Mouse (Mus musculus): Measurements from ENCODE around the gene Lcn2. TPM values are rescaled to one million over a fixed set of nuclear protein-coding genes. Genes with fewer than 3 reads are reported as not detected.
"Not testable (repeated sequence)": the region's sequence is repeated elsewhere in the genome, so short reads cannot be mapped to it uniquely, and the experiment has no call there.

Lcn2 gene
- polyA plus RNA-seq, 1 experiment from 2014 or later: not detected

- no peak overlapping the region for H3K27ac ChIP-seq
- H3K9me3 ChIP-seq: no peaks in the 10 kb centered on the region
- WGBS: 95% methylated on average over 7 of the region's 7 CpGs
- peaks cover 19% of the 10 kb centered on the region for H3K4me1 ChIP-seq (replicated peaks)
- H3K4me3 ChIP-seq: peak overlapping the region; percentile 12; the same call in 1 of the 2 replicates
- H3K27me3 ChIP-seq (ENCODE audit: insufficient read depth, poor library complexity, severe bottlenecking): peaks cover 52% of the 10 kb centered on the region
- peaks cover 50% of the 10 kb centered on the region for H3K36me3 ChIP-seq
- no peak for DNase-seq (ENCODE audit: low spot score)
Observed at GRCm38 (mm10) chr2:32380001-32380500, 8.0 kb downstream of the Lcn2 start.

GRCm38 (mm10) chr2:32376963-32377362 is 11.1 kb downstream of the Lcn2 start:
- Histone ChIP-seq H3K9me3 (no peaks in the 10 kb centered on the region), H3K27ac (no peak overlapping the region), H3K4me1 (replicated peaks) (peaks cover 15% of the 10 kb centered on the region), H3K4me3 (no peak overlapping the region), H3K36me3 (peaks cover 81% of the 10 kb centered on the region), H3K27me3 (ENCODE audit: insufficient read depth, poor library complexity, severe bottlenecking) (peaks cover 25% of the 10 kb centered on the region)
- DNase-seq (ENCODE audit: low spot score): no peak
- WGBS: 95% methylated on average over 10 of the region's 10 CpGs

GRCm38 (mm10) chr2:32375317-32375940 is 12.6 kb downstream of the Lcn2 start:
- Histone ChIP-seq H3K36me3 (peaks cover 96% of the 10 kb centered on the region), H3K27me3 (ENCODE audit: insufficient read depth, poor library complexity, severe bottlenecking) (peaks cover 15% of the 10 kb centered on the region), H3K4me3 (no peak overlapping the region), H3K4me1 (replicated peaks) (0 out of 2 replicates have a peak, but pooled peaks cover 1% of the 10 kb centered on the region), H3K27ac (no peak overlapping the region), H3K9me3 (no peaks in the 10 kb centered on the region)
- DNase-seq (ENCODE audit: low spot score): no peak
- 91% methylated on average over 13 of the region's 13 CpGs for WGBS

DNA sequence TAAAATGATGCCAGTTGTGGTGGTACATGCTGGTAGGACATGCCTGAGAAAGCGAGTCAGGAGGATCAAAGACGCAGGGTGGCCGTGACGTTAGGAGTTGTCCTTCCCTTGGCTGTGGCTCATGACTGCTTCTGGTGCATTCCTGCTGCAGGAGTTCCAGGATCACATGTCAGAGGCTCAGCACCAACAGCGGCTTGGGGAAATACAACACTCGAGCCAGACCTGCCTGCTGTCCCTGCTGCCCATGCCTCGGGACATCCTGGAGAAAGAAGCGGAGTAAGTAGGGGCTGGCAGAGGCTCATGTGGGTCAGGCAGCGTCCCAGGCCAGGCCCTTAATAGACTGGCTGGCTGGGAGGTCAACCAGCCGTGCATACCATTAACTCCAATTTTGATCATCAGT is 13.9 kb downstream of the Lcn2 start:
- H3K36me3 ChIP-seq: peaks cover 100% of the 10 kb centered on the region
- H3K27me3 ChIP-seq (ENCODE audit: insufficient read depth, poor library complexity, severe bottlenecking): 0 out of 2 replicates have a peak, but pooled peaks cover 2% of the 10 kb centered on the region
- 88% methylated on average over 10 of the region's 10 CpGs for WGBS
- no peak overlapping the region for H3K27ac ChIP-seq
- no peaks in the 10 kb centered on the region for H3K4me1 ChIP-seq (replicated peaks)
- no peak overlapping the region for H3K4me3 ChIP-seq
- no peaks in the 10 kb centered on the region for H3K9me3 ChIP-seq
- no peak for DNase-seq (ENCODE audit: low spot score)

DNA sequence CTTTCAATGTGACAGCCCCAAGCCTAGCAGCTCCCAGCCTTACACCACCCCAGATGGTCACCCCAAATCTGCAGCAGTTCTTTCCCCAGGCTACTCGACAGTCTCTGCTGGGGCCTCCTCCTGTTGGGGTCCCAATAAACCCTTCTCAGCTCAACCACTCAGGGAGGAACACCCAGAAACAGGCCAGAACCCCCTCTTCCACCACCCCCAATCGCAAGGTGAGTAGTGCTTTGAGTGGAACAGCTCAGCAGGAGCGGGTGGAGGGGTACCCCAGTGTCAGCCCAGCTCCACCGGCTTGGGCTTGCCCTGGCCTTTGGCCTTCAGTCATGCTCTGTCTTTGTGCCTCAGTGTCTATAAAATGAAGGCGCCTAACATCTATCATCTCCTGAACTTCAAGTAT is 20.7 kb downstream of the Lcn2 start:
- peaks cover 19% of the 10 kb centered on the region for H3K4me1 ChIP-seq (replicated peaks)
- 91% methylated on average over 5 of the region's 5 CpGs for WGBS
- H3K36me3 ChIP-seq: peaks cover 84% of the 10 kb centered on the region

DNA sequence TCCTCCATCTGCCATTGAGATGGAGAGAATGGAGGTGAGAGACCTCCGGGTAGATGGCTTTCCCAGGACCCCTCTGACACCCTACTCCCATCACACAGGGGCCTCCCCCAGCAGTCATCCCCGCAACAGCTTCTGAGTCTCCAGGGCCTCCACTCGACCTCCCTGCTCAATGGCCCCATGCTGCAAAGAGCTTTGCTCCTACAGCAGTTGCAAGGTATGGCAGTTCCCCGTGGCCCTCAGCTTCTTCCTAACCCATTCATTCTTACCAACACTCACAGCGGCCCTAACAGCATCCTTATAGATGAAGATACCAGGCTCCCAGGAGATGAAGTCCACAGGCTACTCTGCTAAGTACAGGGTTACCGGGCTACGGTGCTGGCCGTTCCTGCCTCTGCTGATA is 23.9 kb downstream of the Lcn2 start:
- no peak overlapping the region for H3K27ac ChIP-seq
- peaks cover 33% of the 10 kb centered on the region for H3K4me1 ChIP-seq (replicated peaks)
- H3K4me3 ChIP-seq: peak overlapping the region; percentile 93
- no peaks in the 10 kb centered on the region for H3K9me3 ChIP-seq
- 86% methylated on average over 8 of the region's 8 CpGs for WGBS
- H3K27me3 ChIP-seq (ENCODE audit: insufficient read depth, poor library complexity, severe bottlenecking): peaks cover 13% of the 10 kb centered on the region
- H3K36me3 ChIP-seq: peaks cover 52% of the 10 kb centered on the region
- DNase-seq (ENCODE audit: low spot score): no peak

More for the DNA sequence above, 20.7 kb downstream of the Lcn2 start:
- Histone ChIP-seq H3K9me3 (no peaks in the 10 kb centered on the region), H3K27ac (no peak overlapping the region), H3K4me3 (no peak overlapping the region), H3K27me3 (ENCODE audit: insufficient read depth, poor library complexity, severe bottlenecking) (no peaks in the 10 kb centered on the region)
- DNase-seq (ENCODE audit: low spot score): no peak

- Histone ChIP-seq H3K36me3 (peaks cover 46% of the 10 kb centered on the region), H3K9me3 (no peaks in the 10 kb centered on the region), H3K27me3 (ENCODE audit: insufficient read depth, poor library complexity, severe bottlenecking) (peaks cover 14% of the 10 kb centered on the region), H3K4me3 (peak overlapping the region; percentile 93), H3K4me1 (replicated peaks) (peaks cover 33% of the 10 kb centered on the region), H3K27ac (peak overlapping the region; percentile 94)
- 13% methylated on average over 19 of the region's 19 CpGs for WGBS
- DNase-seq (ENCODE audit: low spot score): no peak
Observed at GRCm38 (mm10) chr2:32363376-32364106, 24.5 kb downstream of the Lcn2 start.

DNA sequence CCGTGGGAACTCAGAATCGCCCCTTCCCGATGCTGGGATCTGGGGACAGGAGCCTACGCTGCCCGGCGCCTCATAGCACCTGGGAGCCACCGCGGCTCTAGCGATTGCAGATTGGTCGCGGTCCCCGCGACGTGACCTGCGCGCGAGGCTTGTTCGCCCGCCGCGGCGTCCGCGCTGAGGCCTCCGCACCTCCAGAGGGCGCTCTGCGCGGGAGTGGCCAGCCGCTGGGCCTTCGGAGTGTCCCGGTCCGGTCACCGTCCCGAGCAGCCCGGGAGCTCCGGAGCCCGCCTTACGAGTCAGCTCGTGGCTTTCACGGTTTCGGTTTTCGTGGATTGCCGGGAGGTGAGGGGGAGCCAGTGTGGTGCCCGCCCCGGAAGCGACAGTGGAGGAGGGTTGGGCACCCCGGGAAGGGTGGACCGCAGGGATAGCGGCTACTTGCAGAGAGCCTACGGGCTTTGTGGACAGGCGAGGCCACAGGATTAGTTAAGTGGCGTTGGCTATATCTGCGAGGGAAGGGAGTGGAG is 25.2 kb downstream of the Lcn2 start:
- Histone ChIP-seq H3K36me3 (peaks cover 39% of the 10 kb centered on the region), H3K27me3 (ENCODE audit: insufficient read depth, poor library complexity, severe bottlenecking) (peaks cover 19% of the 10 kb centered on the region), H3K9me3 (no peaks in the 10 kb centered on the region), H3K27ac (peak overlapping the region; percentile 94), H3K4me1 (replicated peaks) (peaks cover 33% of the 10 kb centered on the region), H3K4me3 (peak overlapping the region; percentile 93)
- DNase-seq (ENCODE audit: low spot score): peak; percentile 91
- WGBS: under 1% methylated on average over 53 of the region's 53 CpGs

GRCm38 (mm10) chr2:32362274-32362673 is 25.8 kb downstream of the Lcn2 start:
- DNase-seq (ENCODE audit: low spot score); H3K9me3 ChIP-seq: not testable (repeated sequence)
- Histone ChIP-seq H3K4me1 (replicated peaks) (peaks cover 39% of the 10 kb centered on the region), H3K4me3 (peak overlapping the region; percentile 93), H3K36me3 (peaks cover 33% of the 10 kb centered on the region), H3K27ac (peak overlapping the region; percentile 94), H3K27me3 (ENCODE audit: insufficient read depth, poor library complexity, severe bottlenecking) (peaks cover 22% of the 10 kb centered on the region)
- WGBS: 41% methylated on average over 5 of the region's 5 CpGs

DNA sequence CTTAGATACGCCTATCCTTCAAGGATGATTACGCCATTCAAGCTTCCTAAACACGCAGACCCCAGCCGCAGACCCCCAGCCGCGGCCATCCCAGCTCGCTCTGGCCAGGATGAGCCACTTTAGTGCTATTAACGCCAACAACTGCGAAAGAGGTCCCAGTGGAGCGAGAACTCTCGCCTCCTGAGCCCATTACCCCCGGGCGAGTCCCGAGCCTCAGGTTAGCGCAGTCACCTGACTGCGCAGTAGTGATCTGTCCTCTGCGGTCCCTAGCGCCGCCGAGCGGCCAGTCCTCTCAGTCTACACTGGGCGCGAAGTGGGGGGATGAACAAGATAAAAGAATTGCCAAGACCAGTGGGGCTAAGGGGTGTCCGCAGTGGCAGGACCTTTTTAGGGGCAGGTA is 26.6 kb downstream of the Lcn2 start:
- Histone ChIP-seq H3K27me3 (ENCODE audit: insufficient read depth, poor library complexity, severe bottlenecking) (peaks cover 22% of the 10 kb centered on the region), H3K4me1 (replicated peaks) (peaks cover 44% of the 10 kb centered on the region), H3K36me3 (peaks cover 25% of the 10 kb centered on the region), H3K27ac (peak overlapping the region; percentile 66), H3K9me3 (no peaks in the 10 kb centered on the region), H3K4me3 (peak overlapping the region; percentile 52)
- 1% methylated on average over 24 of the region's 24 CpGs for WGBS
- peak; percentile 68 for DNase-seq (ENCODE audit: low spot score)

DNA sequence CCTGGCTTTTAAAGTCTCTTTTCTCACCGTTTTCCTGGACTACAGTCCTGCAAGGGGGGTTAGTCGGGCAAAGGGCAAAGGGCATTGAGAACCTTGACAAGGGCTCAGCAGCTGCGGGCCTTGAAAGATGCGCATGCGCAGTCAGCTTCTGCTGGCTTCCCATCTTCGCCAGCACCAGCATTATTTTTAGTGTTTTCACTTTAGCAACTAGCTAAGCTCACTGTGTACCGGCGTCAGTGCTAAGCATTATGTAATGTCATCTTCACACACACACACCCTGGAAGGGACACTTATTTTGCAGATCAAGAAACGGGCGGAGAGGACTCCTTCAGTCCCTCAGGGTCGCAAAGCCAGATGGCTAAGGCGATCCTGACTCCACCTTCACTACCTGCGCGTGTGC is 27.3 kb downstream of the Lcn2 start:
- DNase-seq (ENCODE audit: low spot score): peak; percentile 77
- Histone ChIP-seq H3K36me3 (peaks cover 18% of the 10 kb centered on the region), H3K27ac (no peak overlapping the region), H3K4me3 (peak overlapping the region; percentile 52), H3K9me3 (no peaks in the 10 kb centered on the region), H3K27me3 (ENCODE audit: insufficient read depth, poor library complexity, severe bottlenecking) (peaks cover 22% of the 10 kb centered on the region), H3K4me1 (replicated peaks) (peaks cover 45% of the 10 kb centered on the region)
- 4% methylated on average over 14 of the region's 14 CpGs for WGBS

- no peak overlapping the region for H3K4me3 ChIP-seq
- no peak overlapping the region for H3K27ac ChIP-seq
Observed at GRCm38 (mm10) chr2:32358381-32358780, 29.7 kb downstream of the Lcn2 start.

DNA sequence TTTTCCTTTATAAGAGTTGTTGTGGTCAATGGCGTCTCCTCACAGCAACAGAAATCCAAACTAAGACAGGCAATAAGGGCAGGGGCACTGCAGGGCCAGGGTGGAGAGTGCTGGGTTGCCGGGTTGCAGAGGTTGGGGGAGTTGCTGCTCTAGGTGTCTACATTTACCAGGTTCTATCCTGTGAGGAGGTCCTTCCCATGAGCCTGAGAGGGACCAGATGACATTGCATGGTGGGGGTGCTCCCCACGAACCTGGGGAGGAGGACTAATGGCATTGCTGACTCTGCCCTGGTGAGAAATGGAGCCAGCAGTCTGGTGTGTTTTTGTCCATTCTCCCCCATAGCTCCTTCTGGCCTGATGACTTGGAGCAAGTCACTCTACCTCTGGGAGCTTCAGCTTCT is 30.3 kb downstream of the Lcn2 start:
- H3K27me3 ChIP-seq (ENCODE audit: insufficient read depth, poor library complexity, severe bottlenecking): peaks cover 24% of the 10 kb centered on the region
- H3K27ac ChIP-seq: no peak overlapping the region
- no peak for DNase-seq (ENCODE audit: low spot score)
- 74% methylated on average over 3 of the region's 3 CpGs for WGBS
- no peaks in the 10 kb centered on the region for H3K9me3 ChIP-seq
- H3K4me1 ChIP-seq (replicated peaks): peaks cover 43% of the 10 kb centered on the region
- no peak overlapping the region for H3K4me3 ChIP-seq
- H3K36me3 ChIP-seq: no peaks in the 10 kb centered on the region

More at GRCm38 (mm10) chr2:32358381-32358780, 29.7 kb downstream of the Lcn2 start:
- Histone ChIP-seq H3K9me3 (no peaks in the 10 kb centered on the region), H3K4me1 (replicated peaks) (peaks cover 41% of the 10 kb centered on the region), H3K27me3 (ENCODE audit: insufficient read depth, poor library complexity, severe bottlenecking) (peaks cover 22% of the 10 kb centered on the region), H3K36me3 (no peaks in the 10 kb centered on the region)
- 68% methylated on average over 10 of the region's 10 CpGs for WGBS
- DNase-seq (ENCODE audit: low spot score): no peak

All from hindbrain, embryonic 10.5 days (tissue).